Mouse (Mus musculus) bone marrow macrophage, adult 2 months (primary cell): ENCODE measurements around the gene Krtap28-10.

Experiments used
- CTCF ChIP-seq: IDR thresholded peaks from 2 replicates; pipeline ENCODE4 v1.5.1; 2012; ENCODE audit warnings: low read depth, mild to moderate bottlenecking, low read length, moderate library complexity
- POLR2A ChIP-seq: IDR thresholded peaks from 2 replicates; pipeline ENCODE4 v1.6.1; 2012; ENCODE audit warnings: mild to moderate bottlenecking, low read depth, low read length, borderline replicate concordance

GRCm38 (mm10) chr1:83075526-83076189 lies 33.4 kb upstream of the Krtap28-10 start:
- no peak for TF ChIP-seq POLR2A
- no peak for TF ChIP-seq CTCF
